Mouse (Mus musculus) lung, adult 2 months (tissue): ENCODE results near the gene Ttll3.

Source experiments
- CTCF ChIP-seq: fragments of 200-500 bp; IDR thresholded peaks from 2 replicates; pipeline ENCODE4 v1.5.1; 2011; ENCODE audit warnings: mild to moderate bottlenecking, low read length, control low read depth; ENCODE audit not compliant: insufficient read depth
- POLR2A ChIP-seq: fragments of 200-500 bp; IDR thresholded peaks from 2 replicates; pipeline ENCODE4 v1.6.1; 2011; ENCODE audit warnings: low read depth, mild to moderate bottlenecking, control low read depth, low read length, borderline replicate concordance; ENCODE audit errors: extremely low read depth

GRCm38 (mm10) chr6:113393951-113394350, 4.9 kb downstream of the Ttll3 start:
- TF ChIP-seq CTCF = no peak
- TF ChIP-seq POLR2A = no peak
